Mouse (Mus musculus) layer of hippocampus, adult 18-20 months (tissue): Measurements from ENCODE around the gene Gm609. TPM values are rescaled to one million over a fixed set of nuclear protein-coding genes. Genes with fewer than 3 reads are reported as not detected.
A peak's percentile ranks its signal among the peaks of the same experiment; 100 is the strongest.

Source experiments
- DNase-seq, 2 experiments: peaks; one replicate each; pipeline ENCODE4 v3.0.0; 2022; ENCODE audit warnings: low spot score in 2 of 2
- total RNA-seq, 2 experiments: library from RNA; stranded (reverse); gene quantifications; 2 replicates each; pipeline ENCODE4 v1.2.3; 2021

Gene Gm609
- total RNA-seq, 2 experiments from 2014 or later, result 0.15 to 0.28 TPM

DNA sequence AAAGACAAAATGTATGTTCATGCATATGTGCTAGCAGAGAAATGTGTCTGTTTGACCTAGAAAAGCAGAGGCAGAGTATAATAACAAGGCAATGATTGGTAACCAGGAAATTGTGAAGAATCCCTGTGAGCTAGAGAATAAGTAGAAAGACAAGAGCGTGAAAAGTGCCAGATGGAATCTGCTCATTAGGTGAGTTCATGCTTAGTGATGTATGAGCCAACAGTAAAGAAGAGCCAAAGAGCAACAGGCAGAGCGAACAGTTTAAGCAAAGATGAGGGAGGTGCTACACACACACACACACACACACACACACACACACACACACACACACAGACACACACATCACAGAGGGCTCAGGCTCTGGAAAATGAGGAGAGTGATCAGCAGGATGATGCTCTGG, 95.3 kb downstream of the Gm609 start:
- peak in 1 of 2 experiments; percentile 9 for DNase-seq

GRCm38 (mm10) chr16:45392246-45392645, 100.5 kb downstream of the Gm609 start:
- DNase-seq, result no peak

DNA sequence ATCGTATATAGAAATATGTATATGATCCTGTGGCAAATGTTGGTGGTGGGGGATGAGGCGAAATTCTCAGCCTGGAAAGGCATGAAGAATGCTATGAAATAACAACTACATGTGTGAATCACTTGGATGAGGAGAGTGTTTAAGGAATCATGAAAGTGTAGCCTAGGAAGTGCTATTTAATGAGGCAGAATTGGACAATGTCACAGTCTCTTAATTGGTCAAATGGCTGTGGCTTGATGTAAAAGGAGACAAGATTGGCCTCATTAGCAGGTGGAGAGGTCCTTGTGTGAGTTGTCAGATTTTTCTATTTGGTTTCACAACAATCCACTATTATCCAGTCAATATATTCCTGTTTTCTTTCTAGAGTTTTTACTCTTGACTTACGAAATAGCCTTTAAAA, 101.1 kb downstream of the Gm609 start:
- no peak for DNase-seq

DNA sequence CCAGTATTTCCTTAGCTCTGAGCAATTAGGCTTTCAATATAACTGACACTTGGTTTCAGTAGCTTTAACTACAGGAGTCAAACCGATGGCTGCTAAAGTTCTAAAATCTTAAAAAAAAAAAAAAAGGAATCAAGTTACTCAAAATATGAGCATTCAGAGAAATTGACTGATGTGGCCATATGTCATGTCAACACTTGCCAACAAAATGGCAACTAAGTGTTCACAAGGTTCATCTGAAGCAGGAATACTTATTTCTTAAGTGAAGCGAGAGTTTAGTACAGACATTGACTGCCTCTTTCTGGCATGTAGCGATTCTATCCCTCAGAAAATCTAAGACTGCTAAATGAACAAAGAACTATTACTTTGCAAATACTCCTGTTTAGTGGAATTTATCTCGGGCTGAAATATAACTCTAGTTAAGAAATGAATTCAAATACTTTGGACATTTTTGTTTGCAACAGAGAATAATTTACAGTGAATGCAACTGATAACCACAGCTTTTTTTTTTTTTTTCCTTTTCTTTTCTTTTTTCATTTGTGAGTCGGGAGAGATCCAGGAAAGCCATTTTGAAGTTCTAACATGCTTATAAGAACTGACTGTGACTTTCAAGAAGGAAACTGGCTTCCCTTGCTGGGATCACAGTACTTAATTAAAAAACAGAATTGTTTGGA, 102.3 kb downstream of the Gm609 start:
- DNase-seq, result no peak

DNA sequence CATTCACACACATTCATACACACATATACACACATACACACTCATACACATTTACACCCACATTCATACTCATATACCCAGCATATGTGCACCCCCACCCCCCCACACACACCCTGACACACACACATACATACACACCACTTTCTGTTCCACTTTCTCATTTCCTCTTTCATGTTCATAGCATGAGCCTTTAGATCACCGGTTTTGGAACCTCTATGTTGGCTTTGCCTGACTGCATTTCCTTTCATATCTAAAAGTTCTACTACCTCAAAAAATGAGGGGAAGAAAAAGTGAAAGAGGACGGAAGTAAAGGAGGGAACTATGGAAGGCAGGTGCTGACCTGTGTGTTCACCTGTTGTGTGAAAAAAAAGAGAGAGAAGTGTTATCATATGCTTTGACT, 102.9 kb downstream of the Gm609 start:
- DNase-seq, result no peak

DNA sequence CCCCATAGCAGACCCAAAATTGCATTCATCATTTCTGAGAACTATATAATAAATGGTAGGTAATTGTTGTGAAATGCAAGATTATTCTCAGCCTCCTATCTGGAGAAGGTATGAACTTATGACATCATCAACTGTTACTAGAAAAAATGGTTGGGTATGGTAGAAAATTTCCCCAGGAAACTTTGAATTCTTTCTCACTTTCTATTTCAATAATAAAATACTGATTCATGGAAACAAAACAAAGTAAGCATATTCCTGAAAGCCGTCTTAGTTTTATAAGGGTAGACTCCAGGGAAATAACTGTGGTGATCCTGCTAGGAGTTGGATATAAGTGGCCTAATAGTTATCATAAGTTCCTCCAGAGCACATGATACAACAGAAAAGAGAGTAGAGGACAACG, 103.7 kb downstream of the Gm609 start:
- DNase-seq, result no peak

DNA sequence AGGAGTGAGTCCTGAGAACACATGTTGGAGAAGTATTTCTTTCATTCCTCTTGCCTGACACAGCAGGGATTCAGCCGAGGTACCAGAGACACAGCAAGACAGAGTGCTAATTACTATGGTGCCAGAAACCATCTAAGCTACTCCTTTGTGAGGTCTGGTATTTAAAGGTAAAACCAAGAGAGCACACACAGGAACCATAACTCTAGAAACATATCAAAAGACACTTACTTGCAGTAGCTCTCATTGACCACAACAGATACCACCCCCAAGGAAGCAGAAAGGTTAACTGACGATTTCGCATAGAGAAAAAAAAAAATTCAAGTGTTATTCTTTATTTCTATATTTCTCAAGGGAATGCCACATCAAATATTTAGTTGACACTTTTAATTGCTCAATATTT, 111.0 kb downstream of the Gm609 start:
- DNase-seq, result no peak

DNA sequence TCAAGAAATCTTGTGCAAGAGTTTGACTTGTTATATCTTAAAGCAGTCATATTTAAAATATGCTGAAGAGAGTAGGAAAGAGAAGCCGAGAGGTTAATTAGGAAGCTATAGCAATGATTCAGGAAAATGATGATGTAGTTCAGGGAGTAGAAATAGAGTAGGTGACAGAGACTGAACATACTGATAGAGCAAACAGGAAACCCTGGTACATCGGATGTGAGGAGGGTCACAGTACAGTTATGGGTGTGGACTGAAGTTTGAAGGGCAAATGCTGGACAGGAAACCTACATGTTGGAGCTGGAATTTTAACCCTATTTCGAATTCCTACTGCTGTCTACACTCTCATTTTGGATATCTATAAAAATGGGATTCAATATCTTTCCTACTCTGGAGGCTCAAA, 113.8 kb downstream of the Gm609 start:
- DNase-seq, result no peak

GRCm38 (mm10) chr16:45378147-45378943, 114.4 kb downstream of the Gm609 start:
- DNase-seq, result no peak

- DNase-seq, result no peak
Observed at GRCm38 (mm10) chr16:45377332-45377731, 115.4 kb downstream of the Gm609 start.

DNA sequence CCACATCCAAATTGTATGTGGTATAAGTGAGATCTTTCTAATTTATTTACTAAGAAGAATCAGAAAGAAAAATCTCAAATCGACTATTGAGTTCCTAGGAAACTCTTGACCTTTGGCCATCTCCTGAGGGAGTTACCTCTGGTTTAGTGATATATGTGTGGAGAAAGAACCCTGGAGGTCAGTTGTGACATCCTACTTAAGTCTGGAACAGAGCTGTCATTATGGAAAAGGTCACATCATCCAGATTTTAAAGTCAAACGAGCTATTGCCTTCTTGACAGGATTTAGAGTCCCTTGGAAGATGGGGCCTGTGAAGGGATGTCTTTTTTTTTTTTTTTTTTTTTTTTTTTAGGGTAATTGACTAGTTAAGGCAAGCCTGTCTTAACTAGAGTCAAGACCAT, 116.0 kb downstream of the Gm609 start:
- DNase-seq, result no peak

GRCm38 (mm10) chr16:45376294-45376693, 116.5 kb downstream of the Gm609 start:
- DNase-seq, result peak; percentile 14 to 68

GRCm38 (mm10) chr16:45375506-45376225, 117.1 kb downstream of the Gm609 start:
- DNase-seq, result no peak

DNA sequence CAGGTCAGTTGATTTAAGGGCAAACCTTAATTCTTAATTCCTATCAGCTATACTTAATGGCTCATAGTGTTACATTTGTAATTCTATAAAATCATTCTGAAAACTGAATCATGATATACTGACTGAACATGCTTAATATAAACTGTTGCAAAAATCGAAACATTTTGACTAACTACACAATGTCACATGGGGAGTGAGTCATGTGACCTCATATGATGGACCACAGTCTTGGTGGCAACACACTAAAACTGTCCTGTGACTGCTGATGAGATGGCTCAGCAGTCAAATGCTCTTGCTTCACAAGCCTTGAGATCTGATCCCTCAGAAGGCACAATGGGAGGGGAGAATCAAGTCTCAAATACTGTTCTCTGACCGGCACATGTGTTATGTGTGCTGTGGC, 118.7 kb downstream of the Gm609 start:
- DNase-seq, result no peak

DNA sequence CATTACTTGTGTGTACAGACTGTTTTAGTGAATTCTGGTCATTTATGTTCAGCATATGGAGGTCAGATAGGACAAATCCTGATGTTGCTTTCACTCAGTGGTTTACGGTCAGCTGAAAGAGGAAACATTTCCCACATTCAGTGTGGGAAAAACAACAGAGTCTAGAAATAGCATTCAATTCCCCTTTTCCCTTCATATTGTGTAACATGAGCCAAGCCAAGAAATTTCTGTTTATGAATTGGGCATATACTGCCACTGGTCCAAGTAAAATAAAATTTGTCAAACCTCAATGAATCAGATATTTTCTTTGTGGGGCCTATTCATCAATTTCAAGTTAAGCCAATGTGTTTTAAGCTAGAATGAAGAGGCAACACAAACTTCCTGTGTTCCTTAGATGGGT, 121.7 kb downstream of the Gm609 start:
- DNase-seq, result no peak

DNA sequence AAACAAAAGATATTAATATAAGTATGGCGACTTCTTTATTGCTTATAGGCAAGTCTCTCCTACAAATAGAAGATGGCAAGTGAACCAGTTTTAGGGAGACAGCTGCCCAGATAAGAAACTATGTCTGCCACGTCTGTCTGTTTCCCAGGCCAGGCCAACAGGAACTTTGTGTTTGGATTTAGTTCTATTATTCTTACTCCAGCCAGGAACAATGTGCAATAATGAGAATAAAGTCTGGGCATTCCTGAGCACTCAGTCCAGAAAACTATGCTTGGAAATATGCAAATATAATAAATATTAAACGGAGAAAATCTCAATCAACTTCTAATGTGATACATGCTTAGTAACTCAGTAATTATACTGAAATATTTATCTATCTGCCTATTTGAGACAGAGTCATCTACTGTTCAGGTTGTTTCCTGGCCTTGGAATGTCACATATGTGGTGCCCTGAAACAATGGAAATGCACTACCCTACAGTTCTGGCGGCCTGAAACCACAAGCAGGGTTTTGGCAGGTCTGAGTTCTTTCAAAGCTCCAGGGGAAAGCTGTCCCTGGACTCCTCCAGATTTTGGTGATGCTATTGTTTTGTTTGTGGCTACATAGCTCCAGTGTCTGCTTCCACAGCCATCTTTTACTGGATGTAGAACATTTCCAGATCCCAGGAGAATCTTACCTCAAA, 123.3 kb downstream of the Gm609 start:
- no peak for DNase-seq

- DNase-seq, result no peak
Observed at GRCm38 (mm10) chr16:45366111-45366510, 126.7 kb downstream of the Gm609 start.

- no peak for DNase-seq
Observed at GRCm38 (mm10) chr16:45365353-45365752, 127.4 kb downstream of the Gm609 start.

DNA sequence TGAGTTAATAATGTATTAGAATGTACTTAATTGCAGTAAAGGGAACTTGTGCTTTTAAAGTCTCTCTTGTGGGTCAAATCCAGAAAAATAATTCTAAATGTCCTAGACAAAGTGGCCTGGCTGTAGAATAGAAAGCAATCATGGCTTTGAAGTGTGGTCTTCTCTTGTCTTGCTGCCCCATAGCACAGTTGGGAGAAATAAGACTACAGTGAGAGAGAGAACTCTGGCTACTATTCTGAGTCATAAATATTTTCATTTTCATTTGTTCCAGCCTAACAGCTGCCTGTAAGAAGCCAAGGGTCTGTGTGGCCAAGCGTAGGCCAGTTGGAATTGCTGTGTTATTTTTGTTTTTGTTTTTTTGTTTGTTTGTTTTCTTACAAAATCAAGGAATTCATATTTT, 128.1 kb downstream of the Gm609 start:
- no peak for DNase-seq

GRCm38 (mm10) chr16:45363480-45364045, 129.2 kb downstream of the Gm609 start:
- no peak for DNase-seq
